Mouse (Mus musculus): ENCODE results near the gene Zbtb16. TPM values are rescaled to one million over a fixed set of nuclear protein-coding genes. Genes with fewer than 3 reads are reported as not detected.

The Zbtb16 gene
- 1.7 and 1.8 TPM in 2 replicates for polyA plus RNA-seq (2015; fragmentation: Nextera tagmentation; extraction: Ambion mirVana)

DNA sequence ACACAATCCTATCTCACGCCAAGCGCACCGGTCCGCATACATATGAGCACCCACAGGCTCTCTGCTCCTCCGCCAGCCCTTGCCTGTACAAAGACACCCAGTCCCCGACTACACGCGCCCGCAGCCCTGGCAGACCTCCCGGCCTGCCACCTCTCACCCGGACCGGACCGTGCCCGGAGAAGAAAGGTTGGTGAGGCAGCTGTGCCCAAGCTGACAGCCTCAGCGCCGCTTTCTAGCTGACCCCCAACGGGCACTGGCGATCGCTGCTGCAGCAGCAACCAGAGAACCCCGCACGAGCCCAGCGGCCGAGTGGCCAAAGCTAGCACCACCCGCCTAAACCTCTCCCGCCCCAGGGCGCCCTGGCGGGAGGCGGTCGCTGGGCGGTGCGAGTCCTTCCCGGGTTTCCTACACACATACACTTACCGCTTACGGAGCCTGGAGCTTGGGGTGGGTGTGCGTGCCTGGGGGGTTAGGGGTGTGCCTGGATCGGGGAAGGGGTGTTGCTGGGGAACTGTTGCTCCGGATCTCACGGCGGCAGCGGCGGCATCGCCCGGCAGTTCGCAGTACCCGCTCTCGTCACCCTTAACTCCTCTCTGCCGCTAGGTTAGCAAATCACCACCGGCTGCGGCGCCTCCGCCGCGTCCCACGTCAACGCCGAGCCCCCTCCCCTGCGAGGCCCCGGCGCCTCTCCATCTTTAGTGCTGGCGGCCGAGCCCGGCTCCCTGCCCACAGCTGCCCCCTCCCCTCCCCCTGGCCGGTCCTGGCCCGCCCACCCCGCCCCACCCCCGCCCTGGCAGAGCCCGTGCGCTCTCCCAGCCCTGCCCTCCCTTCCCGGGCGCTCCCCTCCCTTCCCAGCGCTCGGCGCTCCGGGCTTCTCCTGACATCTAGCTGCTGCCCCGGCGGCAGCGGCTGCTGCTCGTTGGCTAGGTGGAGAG is at the start of gene Zbtb16:
Gene Zbtb16, minus strand, starts transcription at position 592 of the 935 bp plus-strand sequence.

DNA sequence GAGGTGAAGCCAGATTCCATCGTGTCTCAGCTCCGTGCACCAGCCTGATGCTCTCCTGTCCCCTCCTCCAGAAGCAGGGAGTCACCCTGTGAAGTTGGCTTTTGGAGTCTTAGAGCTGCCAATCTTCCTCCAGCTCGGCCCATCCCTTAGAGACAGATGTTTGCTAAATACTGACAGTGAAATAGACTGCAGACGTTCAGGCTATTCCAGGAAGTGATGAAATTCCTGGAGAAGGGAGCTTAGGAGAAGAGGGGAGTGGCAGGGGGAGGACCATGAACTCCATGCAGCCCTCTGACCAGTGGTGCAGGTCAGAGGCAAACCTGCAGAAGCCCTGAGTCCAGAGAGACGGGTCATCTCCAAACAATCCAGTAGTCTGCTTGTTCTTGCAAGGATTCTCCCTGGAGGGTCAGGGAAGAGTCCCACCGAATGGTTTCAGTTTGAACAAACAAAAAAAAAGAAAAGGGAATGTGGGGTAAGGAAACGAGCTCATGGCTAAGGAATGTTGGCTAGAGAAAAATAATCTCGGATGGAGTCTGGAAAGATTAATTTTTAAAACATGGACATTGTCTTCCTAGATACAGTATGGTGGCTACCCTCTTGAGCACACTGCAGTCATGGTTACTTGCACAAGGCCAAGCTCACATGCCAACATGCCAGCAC is 231.0 kb downstream of the Zbtb16 start, which contains the start of gene Nnmt:
Gene Nnmt, minus strand, starts transcription at position 215 of the 660 bp plus-strand sequence.

Other genes with a start within 250 kb of the Zbtb16 start
- gene Nnmt, start 231.1 kb downstream of the Zbtb16 start, polyA plus RNA-seq (2015; fragmentation: Nextera tagmentation; extraction: Ambion mirVana) = 1.3 and 1.6 TPM in 2 replicates
- not detected in 2 replicates for gene Htr3a, start 74.9 kb upstream of the Zbtb16 start, polyA plus RNA-seq (2015; fragmentation: Nextera tagmentation; extraction: Ambion mirVana)
- gene Htr3b, start 128.8 kb upstream of the Zbtb16 start, polyA plus RNA-seq (2015; fragmentation: Nextera tagmentation; extraction: Ambion mirVana) = not detected in 2 replicates
- gene Usp28, start 149.2 kb upstream of the Zbtb16 start, polyA plus RNA-seq (2015; fragmentation: Nextera tagmentation; extraction: Ambion mirVana) = 3.8 and 8.5 TPM in 2 replicates
- 23.1 and 23.5 TPM in 2 replicates for gene Zw10, start 219.4 kb upstream of the Zbtb16 start, polyA plus RNA-seq (2015; fragmentation: Nextera tagmentation; extraction: Ambion mirVana)
- gene Tmprss5, start 245.0 kb upstream of the Zbtb16 start, polyA plus RNA-seq (2015; fragmentation: Nextera tagmentation; extraction: Ambion mirVana) = not detected in 2 replicates

Data from spleen, postnatal 0 days (tissue).